Mouse (Mus musculus) sigmoid colon, adult 10 weeks (tissue): ENCODE results near the gene Dnajc8. TPM values are rescaled to one million over a fixed set of nuclear protein-coding genes. Genes with fewer than 3 reads are reported as not detected.

Experiments used
- polyA plus RNA-seq: library from polyadenylated mRNA; stranded (reverse); fragments of 350-450 nt; fragmentation: Illumina TruSeq; extraction: RNeasy Lipid Tissue Mini Kit (QIAGEN cat#74804); gene quantifications from one replicate; pipeline ENCODE4 v1.2.3, GENCODE M21; 2014; ENCODE audit warnings: low read depth, low replicate concordance

Dnajc8 gene
- 198 TPM for polyA plus RNA-seq

DNA sequence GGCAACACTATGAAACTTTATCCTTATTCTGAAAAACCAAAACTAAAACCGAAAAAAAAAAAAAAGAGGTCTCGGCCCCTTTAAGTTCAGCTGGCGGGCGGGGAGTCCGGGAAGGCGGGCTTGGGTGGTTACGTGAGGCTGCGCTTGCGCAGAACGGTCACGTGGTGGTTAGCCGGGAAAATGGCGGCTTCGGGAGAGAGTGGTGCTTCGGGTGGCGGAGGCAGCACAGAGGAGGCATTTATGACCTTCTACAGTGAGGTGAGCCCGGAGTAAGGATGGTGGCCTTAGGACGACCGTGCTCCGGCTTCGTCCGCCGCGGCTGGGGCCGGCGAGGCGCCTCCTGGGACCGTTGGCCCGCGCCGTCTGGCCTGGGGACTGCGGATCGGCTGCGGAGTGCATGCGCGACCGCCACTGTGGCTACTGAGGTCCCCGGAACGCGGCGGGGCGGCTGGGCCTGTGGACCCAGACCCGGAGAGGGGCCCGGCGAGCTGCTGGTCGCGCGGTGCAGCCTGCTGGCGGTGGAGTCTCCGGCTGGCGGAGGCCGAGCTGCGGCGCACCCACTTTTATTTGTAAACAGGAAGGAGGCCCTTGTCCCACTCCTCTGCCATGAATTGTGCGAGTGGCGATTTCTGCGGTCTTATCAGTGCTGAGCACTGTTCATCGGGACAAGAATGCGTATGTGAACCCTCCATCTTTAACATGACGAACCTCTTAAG is at the start of gene Dnajc8:
Gene Dnajc8 (plus strand): TSS at position 145 of the 716 bp plus-strand sequence.

DNA sequence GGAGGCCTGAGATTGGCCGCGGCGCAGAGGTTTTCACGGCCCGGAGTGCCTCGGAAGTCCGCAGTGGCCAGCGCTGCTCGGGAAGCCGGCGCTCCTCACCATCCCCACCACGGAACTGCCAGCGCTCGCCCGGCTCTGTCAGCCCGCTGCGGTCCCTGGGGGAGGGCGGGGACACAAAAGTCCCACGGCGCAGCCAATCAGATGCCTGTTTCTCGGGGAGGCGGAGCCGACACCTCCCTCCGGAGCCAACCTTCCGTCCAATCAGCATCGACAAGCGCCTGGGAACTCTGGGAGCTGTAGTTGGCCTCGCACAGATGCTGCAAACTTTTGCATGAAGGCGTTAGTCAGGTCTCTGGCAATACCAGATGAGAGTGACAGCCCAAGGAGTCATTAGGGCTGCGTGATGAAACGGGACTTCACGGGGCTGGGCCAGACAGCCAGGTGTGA is 25.0 kb upstream of the Dnajc8 start, which contains the start of gene Sesn2:
Gene Sesn2 (minus strand): TSS at position 150 of the 447 bp plus-strand sequence.

DNA sequence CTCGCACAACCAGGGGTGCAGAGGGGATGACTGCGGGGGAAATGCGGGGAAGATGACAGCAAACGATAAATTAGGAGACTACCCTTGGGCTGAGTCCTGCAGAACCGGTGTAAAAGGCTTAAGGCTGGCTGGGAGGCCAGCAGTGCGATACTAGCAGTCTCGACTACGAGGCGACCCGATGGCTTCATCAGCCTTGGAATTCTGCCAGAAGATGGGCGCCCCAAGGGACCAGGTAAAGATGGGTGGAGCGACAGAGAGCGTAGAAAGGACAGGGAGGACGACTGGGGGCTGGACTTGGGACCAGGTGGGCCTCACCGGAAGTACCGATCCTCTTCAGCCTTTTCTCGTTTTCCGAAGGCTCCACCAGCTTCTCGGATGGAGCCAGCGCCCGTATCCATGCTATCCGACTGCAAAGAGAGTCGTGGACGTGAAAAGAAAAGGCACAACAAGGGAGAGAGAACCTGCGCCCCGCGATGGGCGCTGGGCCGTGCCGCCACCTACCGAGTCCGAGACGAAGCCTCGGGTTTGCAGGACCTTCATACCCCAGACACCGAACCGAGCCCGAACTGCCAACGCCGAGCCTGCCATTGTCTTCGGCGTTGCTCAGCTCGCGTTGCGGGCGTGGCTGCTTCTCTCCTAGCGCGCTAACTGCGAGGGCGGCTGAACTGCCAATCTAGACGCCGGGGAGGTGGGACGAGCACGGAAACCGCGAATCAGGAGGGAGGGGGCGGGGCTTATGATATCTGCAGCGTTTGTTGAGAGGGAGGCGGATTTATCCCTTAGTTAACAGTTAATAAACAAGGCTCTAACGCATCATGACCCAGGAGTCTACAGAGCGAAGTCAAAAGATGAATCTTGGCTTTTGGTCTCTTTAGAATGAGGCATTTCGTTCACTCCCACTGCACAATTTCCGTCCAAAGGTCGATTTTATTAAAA is 2.1 kb upstream of the Dnajc8 start, which contains the start of gene Atpif1:
Gene Atpif1 (minus strand): TSS at position 679 of the 936 bp plus-strand sequence.

DNA sequence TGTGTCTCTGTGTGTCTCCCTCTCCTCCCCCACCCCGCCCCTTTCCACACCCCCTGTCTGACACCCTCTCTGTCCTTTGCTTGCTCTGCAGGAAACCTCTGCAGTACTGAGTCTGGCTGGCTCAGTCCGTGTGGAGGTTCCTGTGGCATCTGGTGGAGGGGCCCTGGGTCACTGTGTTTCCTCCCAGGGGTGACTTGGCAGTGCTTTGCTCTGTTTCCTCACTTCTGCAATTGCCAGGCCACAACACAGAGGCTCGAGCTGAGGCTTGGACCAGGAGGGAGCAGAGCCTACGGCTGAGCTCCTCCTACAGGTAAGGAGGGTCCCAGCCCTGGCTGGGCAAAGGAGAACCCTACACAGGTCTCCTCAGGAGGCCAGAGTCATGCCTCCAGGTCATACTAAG is 28.6 kb downstream of the Dnajc8 start, which contains the start of gene Ptafr:
Gene Ptafr (plus strand): TSS at position 103 of the 400 bp plus-strand sequence.

Other genes with a start within 250 kb of the Dnajc8 start
- gene Rab42, start 232.2 kb upstream of the Dnajc8 start, polyA plus RNA-seq: not detected
- 10.3 TPM for gene Trnau1ap, start 206.0 kb upstream of the Dnajc8 start, polyA plus RNA-seq
- gene Rcc1, start 181.9 kb upstream of the Dnajc8 start, polyA plus RNA-seq: 7.5 TPM
- 33.6 TPM for gene Phactr4, start 113.1 kb upstream of the Dnajc8 start, polyA plus RNA-seq
- gene Med18, start 71.6 kb upstream of the Dnajc8 start, polyA plus RNA-seq: 3.0 TPM
- 0.79 TPM for gene Sesn2, start 25.0 kb upstream of the Dnajc8 start, polyA plus RNA-seq
- gene Atpif1, start 1.9 kb upstream of the Dnajc8 start, polyA plus RNA-seq: 336 TPM
- 1.8 TPM for gene Ptafr, start 28.5 kb downstream of the Dnajc8 start, polyA plus RNA-seq
- 31.7 TPM for gene Eya3, start 103.4 kb downstream of the Dnajc8 start, polyA plus RNA-seq
- 1.7 TPM for gene Xkr8, start 197.0 kb downstream of the Dnajc8 start, polyA plus RNA-seq
- 1.9 TPM for gene Smpdl3b, start 221.7 kb downstream of the Dnajc8 start, polyA plus RNA-seq
- 4.5 TPM for gene Rpa2, start 232.8 kb downstream of the Dnajc8 start, polyA plus RNA-seq